Mouse (Mus musculus): ENCODE measurements at regions not wholly inside any gene's neighbourhood (a gene's known extent, or its start where the extent isn't known, plus 50 kb on each side); places are given as distances from the start of the nearest gene placed in this dataset.
A peak's percentile ranks its signal among the peaks of the same experiment; 100 is the strongest.

GRCm38 (mm10) chr3:149182095-149182494, 191.7 kb upstream of the Adgrl2 start:
- Histone ChIP-seq H3K27ac (0 out of 2 replicates have a peak overlapping the region, but pooled peaks have one; percentile 58), H3K27me3 (0 out of 2 replicates have a peak, but pooled peaks cover 3% of the 10 kb centered on the region)
- WGBS, result 55% methylated on average over 5 of the region's 5 CpGs

GRCm38 (mm10) chr3:149180129-149180528, 189.8 kb upstream of the Adgrl2 start:
- no peak for ATAC-seq (replicated peaks; ENCODE audit: low FRiP score)
- H3K4me1 ChIP-seq, result peaks cover 15% of the 10 kb centered on the region
- WGBS, result 22% methylated on average over 8 of the region's 8 CpGs

More at GRCm38 (mm10) chr3:149182095-149182494, 191.7 kb upstream of the Adgrl2 start:
- Histone ChIP-seq H3K4me3 (replicated peaks) (no peak overlapping the region), H3K4me1 (peaks cover 15% of the 10 kb centered on the region), H3K4me2 (no peak overlapping the region), H3K36me3 (no peaks in the 10 kb centered on the region), H3K9me3 (replicated peaks) (no peaks in the 10 kb centered on the region), H3K9ac (no peak overlapping the region)
- no peak for ATAC-seq (replicated peaks; ENCODE audit: low FRiP score)

GRCm38 (mm10) chr3:149179486-149180116, 189.2 kb upstream of the Adgrl2 start:
- Histone ChIP-seq H3K9ac (no peak overlapping the region), H3K27me3 (0 out of 2 replicates have a peak, but pooled peaks cover 3% of the 10 kb centered on the region), H3K27ac (no peak overlapping the region), H3K9me3 (replicated peaks) (no peaks in the 10 kb centered on the region), H3K36me3 (no peaks in the 10 kb centered on the region), H3K4me2 (no peak overlapping the region), H3K4me3 (replicated peaks) (no peak overlapping the region), H3K4me1 (peaks cover 15% of the 10 kb centered on the region)
- no peak for ATAC-seq (replicated peaks; ENCODE audit: low FRiP score)
- 66% methylated on average over 11 of the region's 11 CpGs for WGBS

More at GRCm38 (mm10) chr3:149180129-149180528, 189.8 kb upstream of the Adgrl2 start:
- no peak overlapping the region for H3K4me3 ChIP-seq (replicated peaks)
- H3K4me2 ChIP-seq, result peak overlapping the region; percentile 40
- H3K9ac ChIP-seq, result no peak overlapping the region
- 0 out of 2 replicates have a peak, but pooled peaks cover 3% of the 10 kb centered on the region for H3K27me3 ChIP-seq
- no peaks in the 10 kb centered on the region for H3K9me3 ChIP-seq (replicated peaks)
- 0 out of 2 replicates have a peak overlapping the region, but pooled peaks have one; percentile 22 for H3K27ac ChIP-seq
- no peaks in the 10 kb centered on the region for H3K36me3 ChIP-seq

- no peak overlapping the region for H3K9ac ChIP-seq
- no peaks in the 10 kb centered on the region for H3K9me3 ChIP-seq (replicated peaks)
- H3K36me3 ChIP-seq, result no peaks in the 10 kb centered on the region
- H3K27me3 ChIP-seq, result 0 out of 2 replicates have a peak, but pooled peaks cover 3% of the 10 kb centered on the region
- ATAC-seq (replicated peaks; ENCODE audit: low FRiP score), result no peak
- no peak overlapping the region for H3K4me2 ChIP-seq
- peaks cover 10% of the 10 kb centered on the region; the same call in 1 of the 2 replicates for H3K4me1 ChIP-seq
- WGBS, result 92% methylated on average over 3 of the region's 3 CpGs
- no peak overlapping the region for H3K4me3 ChIP-seq (replicated peaks)
- H3K27ac ChIP-seq, result no peak overlapping the region
Measured at GRCm38 (mm10) chr3:149178891-149179290, 188.5 kb upstream of the Adgrl2 start.

GRCm38 (mm10) chr3:149174689-149175390, 184.5 kb upstream of the Adgrl2 start:
- H3K4me2 ChIP-seq, result no peak overlapping the region
- no peak for ATAC-seq (replicated peaks; ENCODE audit: low FRiP score)
- 0 out of 2 replicates have a peak, but pooled peaks cover 3% of the 10 kb centered on the region for H3K27me3 ChIP-seq
- WGBS, result 72% methylated on average over 11 of the region's 11 CpGs
- H3K27ac ChIP-seq, result no peak overlapping the region
- 0 out of 2 replicates have a peak, but pooled peaks cover 6% of the 10 kb centered on the region for H3K4me1 ChIP-seq
- no peak overlapping the region for H3K4me3 ChIP-seq (replicated peaks)
- H3K9me3 ChIP-seq (replicated peaks), result no peaks in the 10 kb centered on the region
- no peak overlapping the region for H3K9ac ChIP-seq
- H3K36me3 ChIP-seq, result no peaks in the 10 kb centered on the region

GRCm38 (mm10) chr3:149173537-149173936, 183.2 kb upstream of the Adgrl2 start:
- Histone ChIP-seq H3K9ac (no peak overlapping the region), H3K9me3 (replicated peaks) (no peaks in the 10 kb centered on the region), H3K27ac (no peak overlapping the region), H3K4me3 (replicated peaks) (no peak overlapping the region), H3K4me1 (0 out of 2 replicates have a peak, but pooled peaks cover 5% of the 10 kb centered on the region), H3K4me2 (peak overlapping the region; percentile 7; the same call in 1 of the 2 replicates), H3K36me3 (no peaks in the 10 kb centered on the region), H3K27me3 (no peaks in the 10 kb centered on the region)
- 55% methylated on average over 10 of the region's 10 CpGs for WGBS
- no peak for ATAC-seq (replicated peaks; ENCODE audit: low FRiP score)

GRCm38 (mm10) chr3:149171766-149172165, 181.4 kb upstream of the Adgrl2 start:
- WGBS, result 63% methylated on average over 4 of the region's 4 CpGs
- ATAC-seq (replicated peaks; ENCODE audit: low FRiP score), result no peak
- no peak overlapping the region for H3K27ac ChIP-seq
- no peak overlapping the region for H3K9ac ChIP-seq
- H3K36me3 ChIP-seq, result no peaks in the 10 kb centered on the region
- no peak overlapping the region for H3K4me3 ChIP-seq (replicated peaks)
- H3K27me3 ChIP-seq, result no peaks in the 10 kb centered on the region
- H3K4me2 ChIP-seq, result no peak overlapping the region
- H3K4me1 ChIP-seq, result 0 out of 2 replicates have a peak, but pooled peaks cover 5% of the 10 kb centered on the region
- H3K9me3 ChIP-seq (replicated peaks), result no peaks in the 10 kb centered on the region

- Histone ChIP-seq H3K4me3 (replicated peaks) (no peak overlapping the region), H3K4me1 (0 out of 2 replicates have a peak, but pooled peaks cover 5% of the 10 kb centered on the region), H3K36me3 (no peaks in the 10 kb centered on the region), H3K9ac (no peak overlapping the region), H3K4me2 (no peak overlapping the region), H3K27ac (0 out of 2 replicates have a peak overlapping the region, but pooled peaks have one; percentile 3), H3K27me3 (no peaks in the 10 kb centered on the region), H3K9me3 (replicated peaks) (no peaks in the 10 kb centered on the region)
- ATAC-seq (replicated peaks; ENCODE audit: low FRiP score), result no peak
- WGBS, result 79% methylated on average over 7 of the region's 7 CpGs
Measured at GRCm38 (mm10) chr3:149170191-149170590, 179.8 kb upstream of the Adgrl2 start.

- 63% methylated on average over 12 of the region's 12 CpGs for WGBS
- Histone ChIP-seq H3K9me3 (replicated peaks) (no peaks in the 10 kb centered on the region), H3K9ac (no peak overlapping the region), H3K4me2 (no peak overlapping the region), H3K4me3 (replicated peaks) (no peak overlapping the region), H3K27me3 (no peaks in the 10 kb centered on the region), H3K36me3 (no peaks in the 10 kb centered on the region), H3K4me1 (peaks cover 7% of the 10 kb centered on the region; the same call in 1 of the 2 replicates), H3K27ac (no peak overlapping the region)
- no peak for ATAC-seq (replicated peaks; ENCODE audit: low FRiP score)
Measured at GRCm38 (mm10) chr3:149169442-149169841, 179.1 kb upstream of the Adgrl2 start.

GRCm38 (mm10) chr3:149167997-149168396, 177.6 kb upstream of the Adgrl2 start:
- no peaks in the 10 kb centered on the region for H3K36me3 ChIP-seq
- WGBS, result 72% methylated on average over 3 of the region's 3 CpGs
- H3K4me3 ChIP-seq (replicated peaks), result no peak overlapping the region
- H3K27me3 ChIP-seq, result no peaks in the 10 kb centered on the region
- no peaks in the 10 kb centered on the region for H3K9me3 ChIP-seq (replicated peaks)
- 0 out of 2 replicates have a peak overlapping the region, but pooled peaks have one; percentile 3 for H3K27ac ChIP-seq
- no peak overlapping the region for H3K4me2 ChIP-seq
- peak; percentile 33; the same call in 1 of the 2 replicates for ATAC-seq (replicated peaks; ENCODE audit: low FRiP score)
- peaks cover 11% of the 10 kb centered on the region; the same call in 1 of the 2 replicates for H3K4me1 ChIP-seq
- H3K9ac ChIP-seq, result no peak overlapping the region

GRCm38 (mm10) chr3:149164804-149165203, 174.4 kb upstream of the Adgrl2 start:
- WGBS, result 49% methylated on average over 4 of the region's 4 CpGs
- Histone ChIP-seq H3K27me3 (no peaks in the 10 kb centered on the region), H3K36me3 (no peaks in the 10 kb centered on the region), H3K27ac (no peak overlapping the region), H3K4me3 (replicated peaks) (no peak overlapping the region), H3K4me2 (no peak overlapping the region), H3K9ac (no peak overlapping the region), H3K9me3 (replicated peaks) (no peaks in the 10 kb centered on the region), H3K4me1 (peaks cover 7% of the 10 kb centered on the region; the same call in 1 of the 2 replicates)
- ATAC-seq (replicated peaks; ENCODE audit: low FRiP score), result peak; percentile 52; the same call in 1 of the 2 replicates

- Histone ChIP-seq H3K9ac (no peak overlapping the region), H3K9me3 (replicated peaks) (no peaks in the 10 kb centered on the region), H3K36me3 (no peaks in the 10 kb centered on the region), H3K27ac (no peak overlapping the region), H3K4me1 (peaks cover 6% of the 10 kb centered on the region; the same call in 1 of the 2 replicates), H3K4me3 (replicated peaks) (no peak overlapping the region), H3K4me2 (no peak overlapping the region), H3K27me3 (no peaks in the 10 kb centered on the region)
- 61% methylated on average over 6 of the region's 6 CpGs for WGBS
- no peak for ATAC-seq (replicated peaks; ENCODE audit: low FRiP score)
Measured at GRCm38 (mm10) chr3:149163591-149163990, 173.2 kb upstream of the Adgrl2 start.

All from kidney, embryonic 15.5 days (tissue).